Mouse (Mus musculus) hindbrain, embryonic 10.5 days (tissue): ENCODE results near the gene Cmbl. TPM values are rescaled to one million over a fixed set of nuclear protein-coding genes. Genes with fewer than 3 reads are reported as not detected.

ENCODE experiments used
- DNase-seq: peaks from one replicate; pipeline ENCODE4 v3.0.0-alpha.2; 2017; ENCODE audit warnings: low spot score
- H3K27ac ChIP-seq: fragments of 300-500 bp; sonication (generic); 2 replicates; pipeline ENCODE4 v1.5.1; 2016; ENCODE audit warnings: mild to moderate bottlenecking, moderate library complexity
- H3K27me3 ChIP-seq: fragments of 300-500 bp; sonication (generic); 2 replicates; pipeline ENCODE4 v1.6.1; 2016; ENCODE audit warnings: mild to moderate bottlenecking; ENCODE audit not compliant: poor library complexity, insufficient read depth, severe bottlenecking
- H3K36me3 ChIP-seq: fragments of 300-500 bp; sonication (generic); 2 replicates; pipeline ENCODE4 v1.6.1; 2016; ENCODE audit warnings: mild to moderate bottlenecking, moderate library complexity
- H3K4me1 ChIP-seq: fragments of 300-500 bp; sonication (generic); replicated peaks from 2 replicates; pipeline ENCODE4 v1.6.1; 2016; ENCODE audit warnings: mild to moderate bottlenecking
- H3K4me3 ChIP-seq: fragments of 300-500 bp; sonication (generic); 2 replicates; pipeline ENCODE4 v1.5.1; 2016; ENCODE audit warnings: mild to moderate bottlenecking, moderate library complexity
- H3K9me3 ChIP-seq: fragments of 300-500 bp; sonication (generic); 2 replicates; pipeline ENCODE4 v1.6.1; 2016; ENCODE audit warnings: mild to moderate bottlenecking, moderate library complexity
- WGBS: fragments of 180-500 bp; shearing (Covaris S2); methylation state at CpG from one replicate; pipeline ENCODE4 v1.1.7; 2016; 5-methylcytosine and 5-hydroxymethylcytosine counted together
- polyA plus RNA-seq: library from polyadenylated mRNA; unstranded; fragments of >200 nt; fragmentation: Nextera tagmentation; extraction: Ambion mirVana; gene quantifications from 2 replicates; pipeline ENCODE4 v1.2.1, GENCODE M21; 2016

Gene Cmbl
- polyA plus RNA-seq = 1.6 and 2.0 TPM in 2 replicates

GRCm38 (mm10) chr15:31565184-31565583 lies at the start of gene Cmbl:
Gene Cmbl (plus strand): TSS chr15:31565389.
- DNase-seq = no peak
- Histone ChIP-seq H3K36me3 (no peaks in the 10 kb centered on the region), H3K4me3 (no peak within 1 kb of the TSS), H3K4me1 (peaks cover 20% of the 10 kb centered on the region), H3K27ac (no peak within 1 kb of the TSS), H3K9me3 (no peaks in the 10 kb centered on the region), H3K27me3 (no peaks in the 10 kb centered on the region)
- 68% methylated on average over 5 of the region's 5 CpGs for WGBS

- WGBS = 89% methylated on average over 1 of the region's 1 CpGs
- Histone ChIP-seq H3K9me3 (no peaks in the 10 kb centered on the region), H3K4me1 (no peaks in the 10 kb centered on the region), H3K36me3 (no peaks in the 10 kb centered on the region), H3K27me3 (no peaks in the 10 kb centered on the region), H3K4me3 (no peak overlapping the region), H3K27ac (no peak overlapping the region)
- DNase-seq = no peak
Observed at GRCm38 (mm10) chr15:31517186-31517585, 48.0 kb upstream of the Cmbl start.

GRCm38 (mm10) chr15:31518371-31518770 lies 46.8 kb upstream of the Cmbl start:
- 94% methylated on average over 2 of the region's 2 CpGs for WGBS
- no peak for DNase-seq
- Histone ChIP-seq H3K36me3 (no peaks in the 10 kb centered on the region), H3K4me3 (no peak overlapping the region), H3K27me3 (no peaks in the 10 kb centered on the region), H3K4me1 (no peaks in the 10 kb centered on the region), H3K9me3 (no peaks in the 10 kb centered on the region), H3K27ac (no peak overlapping the region)

- Histone ChIP-seq H3K27me3 (no peaks in the 10 kb centered on the region), H3K9me3 (no peaks in the 10 kb centered on the region), H3K4me3 (no peak overlapping the region), H3K27ac (no peak overlapping the region), H3K36me3 (no peaks in the 10 kb centered on the region), H3K4me1 (0 out of 2 replicates have a peak, but pooled peaks cover 2% of the 10 kb centered on the region)
- WGBS = 79% methylated on average over 5 of the region's 5 CpGs
- no peak for DNase-seq
Observed at GRCm38 (mm10) chr15:31519000-31519399, 46.2 kb upstream of the Cmbl start.

GRCm38 (mm10) chr15:31526463-31526862 lies 38.7 kb upstream of the Cmbl start:
- no peak for DNase-seq
- peaks cover 7% of the 10 kb centered on the region; the same call in 1 of the 2 replicates for H3K9me3 ChIP-seq
- 92% methylated on average over 1 of the region's 1 CpGs for WGBS
- H3K4me3 ChIP-seq = no peak overlapping the region
- H3K36me3 ChIP-seq = peaks cover 24% of the 10 kb centered on the region
- no peak overlapping the region for H3K27ac ChIP-seq
- H3K27me3 ChIP-seq = no peaks in the 10 kb centered on the region
- H3K4me1 ChIP-seq = peaks cover 15% of the 10 kb centered on the region

- peaks cover 7% of the 10 kb centered on the region; the same call in 1 of the 2 replicates for H3K9me3 ChIP-seq
- no peak overlapping the region for H3K27ac ChIP-seq
- whole genome bisulfite sequencing = 95% methylated on average over 4 of the region's 4 CpGs
- DNase-seq = no peak
- no peaks in the 10 kb centered on the region for H3K27me3 ChIP-seq
- H3K4me1 ChIP-seq = peaks cover 20% of the 10 kb centered on the region
- H3K4me3 ChIP-seq = no peak overlapping the region
- peaks cover 24% of the 10 kb centered on the region for H3K36me3 ChIP-seq
Observed at GRCm38 (mm10) chr15:31528477-31528876, 36.7 kb upstream of the Cmbl start.

GRCm38 (mm10) chr15:31529103-31529502 lies 36.1 kb upstream of the Cmbl start:
- no peak for DNase-seq
- H3K27ac ChIP-seq = peak overlapping the region; percentile 40; the same call in 1 of the 2 replicates

GRCm38 (mm10) chr15:31529811-31530658 lies 35.2 kb upstream of the Cmbl start:
- under 1% methylated on average over 56 of the region's 56 CpGs for WGBS
- Histone ChIP-seq H3K36me3 (peaks cover 24% of the 10 kb centered on the region), H3K9me3 (peaks cover 7% of the 10 kb centered on the region; the same call in 1 of the 2 replicates), H3K4me1 (peaks cover 22% of the 10 kb centered on the region), H3K27ac (peak overlapping the region; percentile 97), H3K4me3 (peak overlapping the region; percentile 93), H3K27me3 (no peaks in the 10 kb centered on the region)
- peak; percentile 36 for DNase-seq

More at GRCm38 (mm10) chr15:31529103-31529502, 36.1 kb upstream of the Cmbl start:
- H3K36me3 ChIP-seq = peaks cover 24% of the 10 kb centered on the region
- WGBS = 45% methylated on average over 6 of the region's 6 CpGs
- H3K4me3 ChIP-seq = peak overlapping the region; percentile 93
- H3K27me3 ChIP-seq = no peaks in the 10 kb centered on the region
- peaks cover 18% of the 10 kb centered on the region for H3K4me1 ChIP-seq
- peaks cover 7% of the 10 kb centered on the region; the same call in 1 of the 2 replicates for H3K9me3 ChIP-seq

GRCm38 (mm10) chr15:31530659-31531445 lies 34.3 kb upstream of the Cmbl start, which contains the start of gene March6:
Gene March6 (minus strand): TSS chr15:31531053.
- peak within 1 kb of the TSS; percentile 97 for H3K27ac ChIP-seq
- peaks cover 30% of the 10 kb centered on the region for H3K4me1 ChIP-seq
- peaks cover 20% of the 10 kb centered on the region for H3K36me3 ChIP-seq
- peak within 1 kb of the TSS; percentile 93 for H3K4me3 ChIP-seq
- no peaks in the 10 kb centered on the region for H3K27me3 ChIP-seq
- WGBS = under 1% methylated on average over 129 of the region's 132 CpGs
- peaks cover 7% of the 10 kb centered on the region; the same call in 1 of the 2 replicates for H3K9me3 ChIP-seq
- DNase-seq = peak; percentile 91

GRCm38 (mm10) chr15:31531446-31532330 lies 33.5 kb upstream of the Cmbl start:
- Histone ChIP-seq H3K27ac (peak overlapping the region; percentile 97), H3K36me3 (peaks cover 14% of the 10 kb centered on the region), H3K4me1 (peaks cover 38% of the 10 kb centered on the region), H3K9me3 (peaks cover 7% of the 10 kb centered on the region; the same call in 1 of the 2 replicates), H3K4me3 (peak overlapping the region; percentile 93), H3K27me3 (no peaks in the 10 kb centered on the region)
- DNase-seq = no peak
- 30% methylated on average over 16 of the region's 16 CpGs for WGBS

- Histone ChIP-seq H3K4me3 (no peak overlapping the region), H3K27me3 (no peaks in the 10 kb centered on the region), H3K27ac (peak overlapping the region; percentile 97; the same call in 1 of the 2 replicates), H3K4me1 (peaks cover 46% of the 10 kb centered on the region), H3K36me3 (peaks cover 6% of the 10 kb centered on the region), H3K9me3 (peaks cover 6% of the 10 kb centered on the region; the same call in 1 of the 2 replicates)
- WGBS = 98% methylated on average over 2 of the region's 2 CpGs
- DNase-seq = no peak
Observed at GRCm38 (mm10) chr15:31532331-31533021, 32.7 kb upstream of the Cmbl start.
